Mouse (Mus musculus): ENCODE results near the gene Lats1. TPM values are rescaled to one million over a fixed set of nuclear protein-coding genes. Genes with fewer than 3 reads are reported as not detected.

The Lats1 gene
- polyA plus RNA-seq, 1 experiment from 2014 or later = 8.2 TPM

DNA sequence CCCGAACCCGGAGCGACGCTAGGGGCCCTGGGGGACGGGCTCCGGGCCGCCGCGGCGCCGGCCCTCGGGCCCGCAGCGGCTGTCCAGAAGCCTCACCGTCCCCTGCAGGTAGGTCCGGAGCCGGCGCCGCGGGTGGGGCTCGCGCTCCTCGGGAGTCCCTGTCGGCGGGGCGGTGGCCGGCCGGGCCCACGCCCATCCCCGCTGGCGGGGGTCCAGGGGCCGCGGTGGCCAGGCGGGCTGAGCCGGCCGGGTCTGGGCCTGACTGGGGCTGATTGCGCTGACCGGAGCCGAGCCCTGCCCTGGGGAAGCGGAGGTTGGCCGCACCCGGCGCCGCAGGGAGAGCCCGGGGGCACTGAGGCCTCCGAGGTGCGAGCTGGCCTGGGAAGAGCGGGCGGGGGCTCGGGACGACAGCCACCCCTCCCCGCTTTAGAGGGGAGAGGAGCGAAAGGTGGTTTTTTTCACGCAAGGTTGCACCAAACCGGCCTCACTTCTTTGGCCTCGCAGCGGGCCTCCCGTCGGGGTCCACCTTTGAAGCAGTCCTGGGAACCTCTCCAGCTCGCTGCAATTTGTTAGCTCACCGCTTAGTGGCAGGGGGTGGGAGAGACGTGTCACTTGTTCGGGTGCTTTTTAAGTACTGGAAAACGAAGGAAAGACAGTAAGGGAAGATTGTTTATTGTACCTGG lies 470 bp downstream of the Lats1 start:
- Histone ChIP-seq H3K36me3 (peaks cover 28% of the 10 kb centered on the region), H3K4me3 (peak overlapping the region; percentile 98), H3K27ac (peak overlapping the region; percentile 99), H3K9me3 (no peaks in the 10 kb centered on the region), H3K9ac (peak overlapping the region; percentile 99), H3K4me2 (peak overlapping the region; percentile 52), H3K27me3 (no peaks in the 10 kb centered on the region), H3K4me1 (peaks cover 22% of the 10 kb centered on the region)
- peak; percentile 83 for ATAC-seq (ENCODE audit: insufficient number of reproducible peaks, low FRiP score, low TSS enrichment, low read depth)
- under 1% methylated on average over 50 of the region's 64 CpGs for WGBS

DNA sequence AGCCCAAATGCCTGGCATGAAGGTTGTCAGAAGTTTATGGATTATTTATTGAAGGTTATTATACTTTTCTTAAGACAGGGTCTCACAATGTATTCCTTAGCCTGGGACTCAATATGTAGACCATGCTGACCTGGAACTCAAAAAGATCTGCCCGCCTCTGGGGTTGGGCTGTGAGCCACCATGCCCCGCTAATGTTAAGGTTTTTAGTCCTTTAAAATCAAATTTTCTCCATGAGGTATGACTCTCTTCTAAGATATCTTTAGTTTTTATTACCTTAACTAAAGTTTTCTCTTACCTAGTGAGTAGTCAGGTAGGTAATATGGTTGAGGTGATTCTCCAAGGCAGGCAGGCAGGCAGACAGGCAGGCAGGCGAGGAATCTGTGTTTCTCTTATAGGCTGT lies 1.2 kb downstream of the Lats1 start:
- Histone ChIP-seq H3K9ac (no peak overlapping the region), H3K9me3 (no peaks in the 10 kb centered on the region), H3K4me3 (peak overlapping the region; percentile 98), H3K4me2 (peak overlapping the region; percentile 52), H3K4me1 (peaks cover 22% of the 10 kb centered on the region), H3K36me3 (peaks cover 21% of the 10 kb centered on the region), H3K27me3 (no peaks in the 10 kb centered on the region), H3K27ac (no peak overlapping the region)
- no peak for ATAC-seq (ENCODE audit: insufficient number of reproducible peaks, low FRiP score, low TSS enrichment, low read depth)
- 44% methylated on average over 3 of the region's 3 CpGs for WGBS

DNA sequence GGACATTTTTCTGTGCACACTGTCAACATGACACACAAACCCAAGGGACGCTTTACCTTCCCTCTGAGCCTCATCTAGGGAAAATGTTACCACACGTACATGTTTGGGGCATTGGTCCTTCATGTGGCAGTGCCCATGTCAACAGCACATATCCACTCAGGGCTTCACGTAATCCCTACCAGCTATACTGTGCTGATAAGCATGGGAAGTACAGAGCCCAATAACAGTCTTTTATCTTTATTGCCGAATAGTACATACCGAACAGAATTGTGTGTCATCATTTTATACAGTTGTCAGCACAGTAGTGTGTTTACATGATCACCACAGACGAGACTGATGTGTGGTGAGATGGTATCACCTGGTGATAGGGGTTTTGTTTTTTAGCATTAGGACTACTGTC lies 5.9 kb downstream of the Lats1 start:
- H3K9me3 ChIP-seq = no peaks in the 10 kb centered on the region
- WGBS = 90% methylated on average over 6 of the region's 6 CpGs
- H3K36me3 ChIP-seq = peaks cover 9% of the 10 kb centered on the region
- no peak for ATAC-seq (ENCODE audit: insufficient number of reproducible peaks, low FRiP score, low TSS enrichment, low read depth)
- peaks cover 10% of the 10 kb centered on the region for H3K4me1 ChIP-seq
- H3K4me3 ChIP-seq = no peak overlapping the region
- no peak overlapping the region for H3K27ac ChIP-seq
- no peak overlapping the region for H3K4me2 ChIP-seq
- H3K9ac ChIP-seq = no peak overlapping the region
- H3K27me3 ChIP-seq = no peaks in the 10 kb centered on the region

DNA sequence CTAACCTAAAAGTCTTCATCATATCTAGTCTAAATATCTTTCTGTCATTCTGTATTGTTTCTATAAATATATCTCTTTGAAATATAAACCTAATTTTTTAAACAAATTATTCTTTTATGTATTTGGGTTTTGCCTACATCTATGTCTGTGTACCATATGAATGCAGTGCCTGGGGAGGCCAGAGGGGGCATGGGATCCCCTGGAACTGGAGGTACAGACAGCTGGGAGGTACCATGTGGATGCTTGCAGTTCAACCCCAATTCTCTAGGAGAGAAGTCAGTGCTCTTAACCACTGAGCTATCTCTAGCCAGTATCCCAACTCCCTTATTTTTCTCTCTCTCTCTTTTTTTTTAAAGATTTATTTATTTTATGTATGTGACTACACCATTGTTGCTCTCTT lies 14.3 kb downstream of the Lats1 start:
- H3K27me3 ChIP-seq = no peaks in the 10 kb centered on the region
- no peak overlapping the region for H3K27ac ChIP-seq
- no peak overlapping the region for H3K9ac ChIP-seq
- H3K36me3 ChIP-seq = peaks cover 76% of the 10 kb centered on the region
- H3K4me1 ChIP-seq = no peaks in the 10 kb centered on the region
- no peak overlapping the region for H3K4me2 ChIP-seq
- H3K4me3 ChIP-seq = no peak overlapping the region
- no peak for ATAC-seq (ENCODE audit: insufficient number of reproducible peaks, low FRiP score, low TSS enrichment, low read depth)
- H3K9me3 ChIP-seq = no peaks in the 10 kb centered on the region

DNA sequence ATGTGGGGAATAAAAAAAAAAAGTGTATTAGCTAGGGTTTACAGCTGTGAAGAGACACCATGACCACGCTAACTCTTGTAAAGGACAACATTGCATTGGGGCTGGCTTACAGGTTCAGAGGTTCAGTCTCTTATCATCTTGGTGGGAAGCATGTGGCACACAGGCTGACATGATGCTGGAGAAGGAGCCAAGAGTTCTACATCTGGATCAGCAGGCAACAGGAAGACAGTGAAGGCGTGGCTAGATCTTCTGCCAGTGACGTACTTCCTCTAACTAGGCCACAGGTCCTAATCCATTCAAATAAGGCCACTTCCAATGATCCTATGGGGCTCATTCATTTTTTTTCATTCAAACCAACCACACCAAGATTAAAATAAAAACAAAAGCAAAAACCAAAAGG lies 19.1 kb downstream of the Lats1 start:
- Histone ChIP-seq H3K4me1 (no peaks in the 10 kb centered on the region), H3K27ac (no peak overlapping the region), H3K4me3 (no peak overlapping the region), H3K9me3 (no peaks in the 10 kb centered on the region), H3K27me3 (no peaks in the 10 kb centered on the region), H3K36me3 (peaks cover 83% of the 10 kb centered on the region), H3K9ac (no peak overlapping the region), H3K4me2 (no peak overlapping the region)
- WGBS = 74% methylated on average over 3 of the region's 3 CpGs
- no peak for ATAC-seq (ENCODE audit: insufficient number of reproducible peaks, low FRiP score, low TSS enrichment, low read depth)

GRCm38 (mm10) chr10:7702586-7702985 lies 21.6 kb downstream of the Lats1 start:
- no peak for ATAC-seq (ENCODE audit: insufficient number of reproducible peaks, low FRiP score, low TSS enrichment, low read depth)
- 95% methylated on average over 6 of the region's 6 CpGs for WGBS
- peaks cover 84% of the 10 kb centered on the region for H3K36me3 ChIP-seq
- H3K9ac ChIP-seq = no peak overlapping the region
- H3K4me1 ChIP-seq = no peaks in the 10 kb centered on the region
- no peak overlapping the region for H3K4me3 ChIP-seq
- H3K27me3 ChIP-seq = no peaks in the 10 kb centered on the region
- H3K9me3 ChIP-seq = no peaks in the 10 kb centered on the region
- H3K4me2 ChIP-seq = no peak overlapping the region
- no peak overlapping the region for H3K27ac ChIP-seq

GRCm38 (mm10) chr10:7710121-7710520 lies 29.1 kb downstream of the Lats1 start:
- no peaks in the 10 kb centered on the region for H3K4me1 ChIP-seq
- H3K27ac ChIP-seq = no peak overlapping the region
- ATAC-seq (ENCODE audit: insufficient number of reproducible peaks, low FRiP score, low TSS enrichment, low read depth) = no peak
- no peak overlapping the region for H3K4me3 ChIP-seq
- H3K36me3 ChIP-seq = peaks cover 70% of the 10 kb centered on the region
- H3K9me3 ChIP-seq = no peaks in the 10 kb centered on the region
- H3K9ac ChIP-seq = no peak overlapping the region
- 91% methylated on average over 5 of the region's 5 CpGs for WGBS
- no peak overlapping the region for H3K4me2 ChIP-seq
- H3K27me3 ChIP-seq = no peaks in the 10 kb centered on the region

DNA sequence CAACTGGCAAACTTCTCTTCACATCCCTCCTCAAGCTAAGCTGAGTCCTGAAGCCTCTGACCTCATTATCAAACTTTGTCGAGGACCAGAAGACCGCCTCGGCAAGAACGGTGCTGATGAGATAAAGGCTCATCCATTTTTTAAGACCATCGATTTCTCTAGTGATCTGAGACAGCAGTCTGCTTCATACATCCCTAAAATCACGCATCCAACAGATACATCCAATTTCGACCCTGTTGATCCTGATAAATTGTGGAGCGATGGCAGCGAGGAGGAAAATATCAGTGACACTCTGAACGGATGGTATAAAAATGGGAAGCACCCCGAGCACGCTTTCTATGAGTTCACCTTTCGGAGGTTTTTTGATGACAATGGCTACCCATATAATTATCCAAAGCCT lies 31.5 kb downstream of the Lats1 start:
- H3K27ac ChIP-seq = no peak overlapping the region
- 95% methylated on average over 13 of the region's 13 CpGs for WGBS
- no peak overlapping the region for H3K4me2 ChIP-seq
- H3K9me3 ChIP-seq = no peaks in the 10 kb centered on the region
- H3K9ac ChIP-seq = no peak overlapping the region
- no peaks in the 10 kb centered on the region for H3K4me1 ChIP-seq
- peaks cover 59% of the 10 kb centered on the region for H3K36me3 ChIP-seq
- no peak overlapping the region for H3K4me3 ChIP-seq
- no peak for ATAC-seq (ENCODE audit: insufficient number of reproducible peaks, low FRiP score, low TSS enrichment, low read depth)
- H3K27me3 ChIP-seq = no peaks in the 10 kb centered on the region

DNA sequence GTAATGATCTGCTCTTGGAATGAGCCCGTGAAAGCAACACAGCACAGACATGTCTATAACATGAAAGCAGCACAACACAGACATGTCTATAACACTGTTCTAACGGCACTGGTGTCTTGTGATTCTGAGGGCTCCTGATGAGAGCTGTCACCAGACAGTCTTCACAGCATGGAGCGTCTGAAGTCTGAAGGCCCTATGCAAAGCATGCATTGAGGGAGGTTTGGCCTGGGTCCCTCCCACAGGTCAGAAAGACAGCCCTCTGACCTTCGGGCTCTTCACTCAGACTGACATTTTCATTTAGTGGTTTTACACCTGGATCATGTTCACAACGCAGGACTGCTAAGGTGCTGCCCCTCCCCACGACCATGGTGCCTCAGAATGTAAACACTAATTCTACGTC lies 34.0 kb downstream of the Lats1 start:
- Histone ChIP-seq H3K4me1 (no peaks in the 10 kb centered on the region), H3K36me3 (peaks cover 41% of the 10 kb centered on the region), H3K9ac (no peak overlapping the region), H3K9me3 (no peaks in the 10 kb centered on the region), H3K27me3 (no peaks in the 10 kb centered on the region), H3K4me2 (no peak overlapping the region), H3K4me3 (no peak overlapping the region), H3K27ac (no peak overlapping the region)
- 68% methylated on average over 7 of the region's 7 CpGs for WGBS
- ATAC-seq (ENCODE audit: insufficient number of reproducible peaks, low FRiP score, low TSS enrichment, low read depth) = no peak

DNA sequence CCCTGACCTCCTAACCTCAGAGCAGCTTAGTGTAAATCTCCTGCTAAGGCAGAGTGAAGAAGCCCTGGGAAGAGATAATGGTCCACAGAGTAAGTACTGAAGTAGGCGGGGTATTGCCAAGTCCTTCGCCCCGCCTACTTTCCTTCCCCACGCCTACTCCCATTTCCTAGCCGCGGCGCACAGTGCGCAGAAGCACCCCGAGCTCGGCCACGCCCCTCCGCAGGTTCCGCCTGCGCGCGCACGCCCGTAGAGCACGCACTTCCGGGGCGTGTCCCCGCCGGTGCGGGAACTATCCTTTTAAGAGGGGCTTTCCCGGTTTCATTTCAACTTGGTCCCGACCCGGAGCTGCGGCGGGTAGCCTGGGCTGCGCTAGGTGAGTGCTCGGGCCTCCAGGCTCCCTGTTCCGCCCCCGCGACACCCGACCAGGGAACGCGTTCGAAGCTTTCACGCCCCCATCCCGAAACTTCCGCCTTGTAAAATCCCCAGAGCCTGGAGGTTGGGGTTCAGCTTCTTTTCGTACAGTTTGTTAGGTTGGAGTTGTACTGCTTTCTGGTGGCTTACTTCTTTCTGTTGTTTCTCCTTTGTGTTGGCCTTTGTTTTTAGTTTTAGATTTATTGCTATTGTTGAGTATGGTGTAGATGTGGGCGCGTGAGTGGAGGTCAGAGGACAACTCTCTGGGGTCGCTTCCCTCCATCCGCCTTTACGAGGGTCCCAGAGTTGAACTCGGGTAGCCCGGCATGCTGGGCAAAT lies 44.9 kb downstream of the Lats1 start, which contains the start of gene Katna1:
Gene Katna1, plus strand, starts transcription at position 250 of the 750 bp plus-strand sequence.
- peak within 1 kb of the TSS; percentile 84 for H3K4me3 ChIP-seq
- H3K27ac ChIP-seq = peak within 1 kb of the TSS; percentile 87
- H3K4me1 ChIP-seq = peaks cover 8% of the 10 kb centered on the region
- H3K9me3 ChIP-seq = no peaks in the 10 kb centered on the region
- WGBS = under 1% methylated on average over 48 of the region's 49 CpGs
- ATAC-seq (ENCODE audit: insufficient number of reproducible peaks, low FRiP score, low TSS enrichment, low read depth) = peak; percentile 94
- no peaks in the 10 kb centered on the region for H3K36me3 ChIP-seq
- peak within 1 kb of the TSS; percentile 72 for H3K4me2 ChIP-seq
- H3K9ac ChIP-seq = peak within 1 kb of the TSS; percentile 58
- H3K27me3 ChIP-seq = no peaks in the 10 kb centered on the region

DNA sequence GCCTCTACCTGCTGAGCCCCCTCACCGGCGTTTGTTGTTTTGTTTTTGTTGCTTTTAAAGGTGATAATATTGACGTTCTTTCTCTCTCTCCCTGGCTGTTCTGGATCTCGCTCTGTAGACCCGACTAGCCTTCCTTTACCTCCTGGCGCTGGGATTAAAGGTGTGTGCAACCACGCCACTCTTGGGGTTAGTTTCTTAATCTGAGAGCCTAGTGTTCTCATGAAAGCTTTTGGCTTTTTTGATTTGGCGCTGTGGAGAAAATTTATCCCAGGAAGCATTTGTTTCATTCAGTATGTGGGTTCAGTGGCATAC lies 45.4 kb downstream of the Lats1 start:
- 0% methylated on average over 8 of the region's 8 CpGs for WGBS
- Histone ChIP-seq H3K4me3 (peak overlapping the region; percentile 84), H3K27ac (peak overlapping the region; percentile 87; the same call in 1 of the 2 replicates), H3K9me3 (no peaks in the 10 kb centered on the region), H3K4me1 (peaks cover 8% of the 10 kb centered on the region), H3K9ac (peak overlapping the region; percentile 58), H3K4me2 (peak overlapping the region; percentile 72), H3K36me3 (no peaks in the 10 kb centered on the region), H3K27me3 (no peaks in the 10 kb centered on the region)
- no peak for ATAC-seq (ENCODE audit: insufficient number of reproducible peaks, low FRiP score, low TSS enrichment, low read depth)

DNA sequence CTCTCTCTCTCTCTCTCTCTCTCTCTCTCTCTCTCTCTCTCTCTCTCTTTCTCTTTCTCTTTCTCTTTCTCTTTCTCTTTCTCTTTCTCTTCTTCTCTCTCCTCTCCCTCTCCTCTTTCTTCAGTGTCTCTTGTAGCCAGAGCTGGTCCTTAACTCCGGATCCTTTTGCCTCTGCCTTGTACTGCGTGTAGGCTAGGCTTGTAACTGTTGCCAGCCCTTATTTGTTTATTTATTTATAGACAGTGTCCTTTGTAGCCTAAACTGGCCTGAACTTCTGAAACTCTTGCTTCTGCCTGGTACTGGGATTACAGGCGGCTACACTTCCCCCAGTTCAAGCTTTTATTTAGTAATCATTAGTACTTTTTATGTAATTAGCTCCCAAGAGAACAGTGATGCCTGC lies 46.0 kb downstream of the Lats1 start:
- H3K9ac ChIP-seq = no peak overlapping the region
- no peaks in the 10 kb centered on the region for H3K36me3 ChIP-seq
- H3K27ac ChIP-seq = no peak overlapping the region
- 3% methylated on average over 3 of the region's 3 CpGs for WGBS
- H3K4me1 ChIP-seq = peaks cover 8% of the 10 kb centered on the region
- H3K27me3 ChIP-seq = no peaks in the 10 kb centered on the region
- peak overlapping the region; percentile 72 for H3K4me2 ChIP-seq
- peak overlapping the region; percentile 84 for H3K4me3 ChIP-seq
- ATAC-seq (ENCODE audit: insufficient number of reproducible peaks, low FRiP score, low TSS enrichment, low read depth) = no peak
- no peaks in the 10 kb centered on the region for H3K9me3 ChIP-seq

Measured in limb, embryonic 15.5 days (tissue).